In the genomic region with DNA sequence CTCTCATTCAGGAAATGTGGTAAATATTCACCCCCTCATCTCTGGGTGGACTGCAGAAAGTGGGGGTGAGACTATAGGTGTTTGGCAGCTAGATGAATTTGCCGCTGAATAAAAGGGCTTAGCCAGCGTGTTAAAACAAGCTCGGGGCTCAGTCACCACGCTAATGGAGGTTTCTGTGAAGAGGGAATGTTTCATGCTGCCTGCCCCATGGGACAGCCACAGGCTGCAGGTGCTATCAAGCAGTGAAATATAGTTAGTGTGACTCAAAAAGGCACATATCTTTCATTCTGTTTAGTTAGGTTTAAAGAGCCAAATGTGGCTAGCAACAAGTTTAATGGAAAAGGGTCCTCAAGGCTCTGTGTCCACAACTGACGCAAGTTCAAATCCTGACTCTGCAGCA, we compare ENCODE assay signal across 14 mouse cellular contexts.
A peak's percentile ranks its signal among the peaks of the same experiment; 100 is the strongest.
DNase-seq lines count a peak whose midpoint lies in the region; ATAC-seq and TF ChIP-seq lines count a peak whose summit lies in the region.
"Had no signal": no experiment of that assay in that cellular context is flagged by ENCODE, and none has a peak within 500 bp of the region (broad histone marks: within the 10 kb centered on the region; RNA-seq: fewer than 3 reads in every experiment).

No protein-coding gene starts in this region.

- no peaks in the 10 kb centered on the region for H3K36me3 ChIP-seq in forebrain, embryonic 16.5 days (ENCODE audit: control insufficient read depth, insufficient read depth)
- no peaks in the 10 kb centered on the region for H3K36me3 ChIP-seq in limb, embryonic 14.5 days (ENCODE audit: control insufficient read depth, insufficient read depth, low read length)
- H3K36me3 ChIP-seq in stomach, embryonic 15.5 days: no peaks in the 10 kb centered on the region

- no peak overlapping the region for H3K4me3 ChIP-seq in left cerebral cortex, adult 2 months
- H3K4me3 ChIP-seq in forebrain, embryonic 16.5 days (replicated peaks; ENCODE audit: low read length): no peak overlapping the region
- H3K4me3 ChIP-seq in limb, embryonic 14.5 days (replicated peaks; ENCODE audit: low read length): no peak overlapping the region
- H3K4me3 ChIP-seq in stomach, embryonic 15.5 days (replicated peaks): no peak overlapping the region

- intact Hi-C loops in left cerebral cortex, adult 2 months (cut with DNase I): loop anchor here (5.0 kb wide), 1 partner anchor 116 kb away; no protein-coding TSS in a partner anchor
- intact Hi-C loops in gastrocnemius, postnatal 36 days (cut with DNase I): no loop called here

- H3K4me1 ChIP-seq in forebrain, embryonic 16.5 days (replicated peaks; ENCODE audit: control insufficient read depth, insufficient read depth, low read length): peaks cover 19% of the 10 kb centered on the region
- H3K4me1 ChIP-seq in limb, embryonic 14.5 days (ENCODE audit: control insufficient read depth, insufficient read depth, low read length): peaks cover 66% of the 10 kb centered on the region
- H3K4me1 ChIP-seq in stomach, embryonic 15.5 days: peaks cover 69% of the 10 kb centered on the region

- 26% methylated on average over 5 of the region's 5 CpGs for WGBS in forebrain, embryonic 16.5 days
- 32% methylated on average over 5 of the region's 5 CpGs for WGBS in limb, embryonic 14.5 days
- WGBS in stomach, embryonic 15.5 days: 59% methylated on average over 5 of the region's 5 CpGs

- TF ChIP-seq POLR2A in limb, embryonic 14.5 days (IDR thresholded peaks at IDR 0.05; ENCODE audit: borderline replicate concordance, extremely low read depth, insufficient read depth, insufficient read length): no peak

- peak; percentile 34 for ATAC-seq in forebrain, embryonic 16.5 days
- ATAC-seq in limb, embryonic 14.5 days (ENCODE audit: low FRiP score, low read depth): no peak
- no peak for ATAC-seq in stomach, embryonic 15.5 days (ENCODE audit: insufficient read depth, low FRiP score, low read depth)
- no peak for ATAC-seq in monocyte, adult 5-6 weeks (replicated peaks; ENCODE audit: insufficient number of reproducible peaks, low FRiP score, low TSS enrichment, poor library complexity, severe bottlenecking)
- ATAC-seq: CD4-positive, CD25-positive, alpha-beta regulatory T cell, adult 4 months had no signal

- DNase-seq in left cerebral cortex, adult 2 months (ENCODE audit: extremely low spot score in 1 of 2, low spot score in 2 of 2): no peak
- no peak for DNase-seq in left cerebral cortex, adult 11 months (ENCODE audit: low spot score)
- no peak for DNase-seq in limb, embryonic 14.5 days (ENCODE audit: low spot score)
- DNase-seq in gastrocnemius, postnatal 36 days: no peak
- no peak for DNase-seq in thymus, adult 18-20 months
- DNase-seq: adrenal gland, postnatal 14 days; cerebellum, adult 11 months; heart, postnatal 10 days; kidney, adult 8-10 months; lung, embryonic 14.5 days had no signal

- no peak overlapping the region for H3K9ac ChIP-seq in forebrain, embryonic 16.5 days (replicated peaks; ENCODE audit: low read depth, low read length)
- no peak overlapping the region for H3K9ac ChIP-seq in limb, embryonic 14.5 days (ENCODE audit: low read depth, low read length, severe bottlenecking)
- no peak overlapping the region for H3K9ac ChIP-seq in stomach, embryonic 15.5 days
- H3K9ac ChIP-seq: lung, embryonic 14.5 days had no signal

- peak overlapping the region; percentile 36; the same call in 1 of the 2 replicates for H3K27ac ChIP-seq in left cerebral cortex, adult 2 months
- peak overlapping the region; percentile 39 for H3K27ac ChIP-seq in forebrain, embryonic 16.5 days (ENCODE audit: low read length)
- H3K27ac ChIP-seq in limb, embryonic 14.5 days (replicated peaks; ENCODE audit: low read depth, low read length): peak overlapping the region; percentile 69; the same call in 1 of the 2 replicates
- H3K27ac ChIP-seq in stomach, embryonic 15.5 days: peak overlapping the region; percentile 60

- no peaks in the 10 kb centered on the region for H3K9me3 ChIP-seq in forebrain, embryonic 16.5 days (ENCODE audit: control insufficient read depth, low read length)
- H3K9me3 ChIP-seq in limb, embryonic 14.5 days (ENCODE audit: control insufficient read depth, low read length): no peaks in the 10 kb centered on the region
- H3K9me3 ChIP-seq in stomach, embryonic 15.5 days: no peaks in the 10 kb centered on the region

- no peaks in the 10 kb centered on the region for H3K27me3 ChIP-seq in forebrain, embryonic 16.5 days (replicated peaks; ENCODE audit: control insufficient read depth, insufficient read depth, low read length)
- H3K27me3 ChIP-seq in limb, embryonic 14.5 days (ENCODE audit: control insufficient read depth, insufficient read depth, low read length): no peaks in the 10 kb centered on the region
- no peaks in the 10 kb centered on the region for H3K27me3 ChIP-seq in stomach, embryonic 15.5 days (replicated peaks)

- no peak overlapping the region for H3K4me2 ChIP-seq in forebrain, embryonic 16.5 days (ENCODE audit: low read length)
- H3K4me2 ChIP-seq in limb, embryonic 14.5 days (replicated peaks; ENCODE audit: low read depth, low read length, severe bottlenecking): no peak overlapping the region
- no peak overlapping the region for H3K4me2 ChIP-seq in stomach, embryonic 15.5 days
- H3K4me2 ChIP-seq: lung, embryonic 14.5 days had no signal

- no peak for TF ChIP-seq CTCF in left cerebral cortex, adult 2 months (IDR thresholded peaks at IDR 0.05)
